Mouse (Mus musculus) naive thymus-derived CD4-positive, alpha-beta T cell, adult 2 months (primary cell): Measurements from ENCODE around the gene Parp6.

ENCODE experiments used
- DNase-seq: peaks from one replicate; pipeline ENCODE4 v3.0.0-alpha.2; 2011; ENCODE audit warnings: low read depth

Parp6 gene

DNA sequence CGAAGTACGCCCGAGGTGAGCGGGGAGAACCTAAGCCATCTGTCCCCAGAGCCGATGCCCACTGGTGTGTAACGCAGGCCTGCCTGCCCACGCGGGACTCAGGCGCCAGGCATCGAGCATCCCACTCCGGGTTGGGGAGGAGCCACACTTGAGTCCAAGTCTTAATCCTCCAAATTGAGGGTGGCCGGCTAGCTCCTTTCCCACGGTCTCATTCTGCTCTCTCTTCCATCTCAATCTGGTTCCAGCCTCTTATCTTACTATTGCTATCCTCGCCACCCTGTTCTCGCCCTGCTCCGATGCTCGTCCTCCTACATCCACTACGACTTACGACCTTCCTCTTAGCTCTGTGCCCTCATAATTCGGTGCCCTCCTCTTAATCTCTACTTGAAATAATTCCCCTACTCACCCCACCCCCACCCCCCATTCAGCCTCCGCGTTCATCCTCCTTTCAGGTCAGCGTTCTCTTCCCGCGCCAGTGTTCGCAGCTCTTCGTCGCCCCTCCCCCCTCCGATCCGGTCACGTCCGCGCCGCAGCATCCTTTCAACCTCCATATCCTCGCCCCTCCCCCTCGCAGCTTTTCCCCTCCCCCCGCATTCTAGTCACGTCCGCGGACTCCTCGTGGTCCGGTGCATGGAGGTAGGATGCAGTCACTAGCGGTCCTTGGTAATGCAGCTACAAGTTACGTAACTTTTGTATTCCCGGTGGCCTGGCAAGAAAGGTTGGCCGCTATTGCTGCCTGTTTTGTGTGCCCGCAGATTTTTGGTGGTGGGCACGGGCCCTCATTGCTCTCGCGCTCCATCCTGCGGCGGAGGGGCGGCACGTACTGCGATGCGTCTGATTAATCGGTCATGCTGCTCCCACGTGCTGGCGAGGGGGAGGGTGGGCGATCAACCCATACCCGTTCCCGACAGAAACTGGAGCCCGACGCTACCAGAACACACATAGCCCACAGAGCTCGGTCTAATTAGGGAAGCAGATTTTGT is 39.8 kb downstream of the Parp6 start:
- peak; percentile 81 for DNase-seq

DNA sequence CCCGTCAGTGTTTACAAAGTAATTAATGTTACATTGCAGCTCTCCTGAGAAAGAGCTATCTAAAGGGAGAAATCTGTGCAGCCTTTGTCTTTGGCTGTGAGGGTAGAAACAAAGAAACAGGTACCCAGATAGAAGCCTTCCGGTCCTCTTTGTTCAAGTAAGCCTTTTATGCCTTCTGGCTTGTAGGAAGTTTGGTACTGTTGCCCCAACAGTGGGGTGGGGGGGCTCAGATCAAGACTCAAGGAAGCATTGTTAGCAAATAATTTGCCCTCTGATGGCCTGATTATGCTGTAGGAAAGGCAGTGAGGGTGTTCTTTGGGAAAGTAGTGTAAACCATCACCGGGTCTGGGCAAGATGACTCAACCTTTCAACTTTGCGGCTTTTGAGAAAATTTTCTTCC is 41.1 kb downstream of the Parp6 start:
- DNase-seq, result peak; percentile 56

DNA sequence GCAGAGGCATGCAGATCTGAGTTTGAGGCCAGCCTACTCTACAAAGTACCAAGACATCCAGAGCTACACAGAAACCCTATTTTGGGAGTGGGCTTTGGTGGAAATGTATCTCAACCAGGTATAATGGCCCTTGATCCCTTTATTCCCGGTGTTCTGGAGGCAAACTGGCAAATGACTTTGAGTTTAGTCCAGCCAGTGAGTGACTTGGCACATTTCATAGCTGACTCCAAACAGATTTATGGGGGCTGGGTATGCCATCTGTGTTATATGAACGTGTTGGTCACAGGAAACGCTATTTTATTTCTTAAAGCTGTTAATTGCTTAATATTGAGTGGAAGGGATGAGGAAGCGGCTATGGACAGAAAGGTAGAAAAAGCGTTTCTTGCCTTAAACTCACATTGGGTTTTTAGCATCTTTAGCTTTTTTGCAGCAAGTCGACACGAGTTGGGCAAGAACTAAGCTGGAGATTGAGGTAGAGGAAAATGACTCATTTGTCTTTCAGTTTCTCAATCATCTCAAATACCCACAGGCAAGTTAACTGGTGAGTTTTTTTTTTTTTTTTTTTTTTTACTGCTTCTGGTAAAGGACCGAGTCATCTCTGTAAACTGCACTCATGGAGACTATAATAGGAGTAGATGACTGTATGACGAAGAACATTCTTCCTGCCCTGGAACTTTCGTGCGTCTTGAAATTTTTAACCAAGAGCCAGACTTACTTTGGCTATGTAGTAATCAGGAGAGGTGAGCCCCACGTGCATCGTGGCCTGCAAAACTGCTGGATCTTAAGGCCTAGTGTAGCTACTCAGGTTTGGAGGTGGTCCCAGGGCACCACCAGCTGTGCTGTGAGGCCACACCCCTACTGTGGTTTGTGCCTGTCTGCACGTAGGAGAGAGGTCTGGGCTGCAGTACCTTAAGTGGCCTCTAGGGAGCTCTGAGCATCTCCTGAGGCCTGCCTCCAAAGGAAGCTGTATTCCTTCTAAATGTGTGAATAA is 42.2 kb downstream of the Parp6 start:
- DNase-seq, result peak; percentile 92

DNA sequence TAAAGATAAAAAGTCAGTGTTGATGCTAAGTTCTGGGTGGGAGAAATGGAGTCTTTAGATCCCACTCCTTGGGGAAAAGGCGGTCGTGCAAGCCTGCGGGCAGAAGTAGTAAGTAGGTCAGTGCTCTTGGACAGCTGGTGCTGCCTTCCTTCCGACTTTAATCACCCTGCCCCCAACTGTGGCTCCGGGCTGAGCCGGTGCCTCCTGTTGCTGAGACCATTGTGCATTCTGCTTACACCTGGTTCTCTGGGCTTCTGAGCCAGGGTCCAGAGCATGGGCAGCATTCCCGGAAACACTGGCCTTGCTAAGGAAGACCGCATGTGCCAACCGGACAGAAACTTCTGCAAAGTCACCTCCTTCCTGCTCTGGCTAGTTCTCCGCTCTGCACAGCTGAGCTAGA is 43.3 kb downstream of the Parp6 start:
- no peak for DNase-seq

DNA sequence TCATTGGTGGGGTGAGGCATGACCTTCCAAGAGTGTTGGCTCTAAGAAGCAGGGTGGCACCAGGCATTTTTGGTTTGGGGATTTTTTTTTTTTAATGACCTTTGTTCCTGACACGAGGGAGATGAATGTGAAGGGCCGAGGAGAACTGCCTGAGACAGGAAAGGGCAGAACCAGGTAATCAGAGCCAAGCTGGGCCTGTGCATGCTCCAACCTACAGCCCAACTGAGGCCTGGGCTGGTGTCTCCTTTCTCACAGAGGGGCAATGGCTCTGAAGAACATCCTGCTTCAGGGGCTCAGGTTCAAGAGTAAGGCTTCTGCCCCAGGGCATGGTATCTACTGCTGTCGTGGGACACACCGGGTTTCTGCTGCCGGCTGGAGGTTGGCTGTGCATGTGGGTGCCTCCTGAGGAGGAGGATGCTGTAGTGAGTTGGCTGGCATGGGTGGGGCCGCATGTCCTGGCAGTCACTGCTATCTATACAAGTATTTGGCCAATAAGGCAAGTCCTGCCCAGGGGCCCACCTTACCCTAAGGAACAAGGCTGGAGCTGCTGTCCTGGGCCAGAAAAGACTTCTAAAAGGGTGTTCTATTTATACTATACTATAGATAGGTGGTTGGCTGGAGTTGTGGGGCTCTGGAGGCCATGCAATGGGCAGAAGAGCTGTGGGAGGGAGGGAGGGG is 44.4 kb downstream of the Parp6 start:
- DNase-seq, result no peak

DNA sequence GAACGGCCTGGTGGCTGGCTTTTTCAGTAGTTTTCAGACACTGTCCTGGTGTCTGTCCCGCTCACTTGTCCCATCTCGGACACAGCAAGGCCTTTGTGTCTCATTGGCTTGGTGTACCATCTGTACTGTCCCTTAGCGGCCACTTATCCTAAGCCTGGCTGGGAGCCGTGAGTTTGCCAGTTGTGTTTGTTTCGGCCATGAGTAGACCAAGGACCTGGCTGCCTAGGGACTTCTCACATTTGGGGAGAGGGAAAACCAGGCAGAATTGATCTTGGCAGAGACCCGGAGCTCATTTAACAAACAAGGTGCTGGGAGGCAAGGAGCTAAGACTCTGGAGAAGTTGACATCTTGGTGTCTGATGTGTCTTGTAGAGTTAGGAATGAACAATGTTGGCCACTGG is 46.1 kb downstream of the Parp6 start:
- no peak for DNase-seq

DNA sequence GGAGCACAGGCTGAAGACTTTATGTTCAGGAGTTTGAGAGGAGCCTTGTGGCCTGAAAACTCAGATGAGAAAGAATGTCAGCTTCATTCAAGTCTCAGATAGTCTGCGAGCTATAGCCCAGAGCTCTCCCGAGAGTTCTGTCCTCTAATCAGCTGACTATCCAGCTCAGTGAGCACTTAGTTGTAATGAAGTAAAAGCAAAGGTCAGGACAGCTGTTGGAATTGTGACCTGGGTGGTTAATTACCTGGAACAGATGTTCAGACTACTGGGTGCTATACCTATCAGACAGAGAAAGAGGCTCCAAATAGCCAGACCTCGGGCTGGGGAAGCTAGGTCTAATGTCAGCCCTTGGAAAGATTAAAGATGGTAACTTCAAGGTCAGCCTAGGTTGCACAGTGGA is 46.9 kb downstream of the Parp6 start:
- no peak for DNase-seq

DNA sequence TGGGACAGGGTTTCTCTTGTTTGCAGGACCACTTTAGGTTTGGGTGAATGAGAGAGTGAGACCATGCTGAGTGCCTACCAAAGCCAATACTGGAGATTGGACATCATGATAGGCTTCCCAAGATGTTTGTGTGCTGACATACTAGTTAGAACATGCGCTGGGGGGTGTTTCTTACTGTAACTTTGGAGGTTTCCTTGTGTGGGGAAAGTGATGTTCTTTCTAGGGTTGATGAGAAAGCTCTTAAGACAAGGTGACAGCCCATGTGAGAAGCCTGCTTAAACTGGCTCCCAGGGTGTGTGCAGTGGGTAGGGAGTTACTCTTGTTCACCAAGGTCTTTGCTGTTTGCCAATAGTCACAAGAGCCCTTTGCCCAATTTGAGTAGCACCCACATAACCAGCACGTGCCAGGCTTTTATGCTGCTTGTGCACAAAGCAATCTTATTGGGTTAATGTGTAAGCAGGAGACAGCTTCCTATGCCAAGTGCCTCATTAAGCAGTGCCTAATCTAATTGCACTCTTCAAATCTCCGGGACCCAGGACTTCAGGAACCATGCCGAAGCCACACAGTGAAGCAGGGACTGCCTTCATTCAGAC is 47.7 kb downstream of the Parp6 start:
- no peak for DNase-seq

DNA sequence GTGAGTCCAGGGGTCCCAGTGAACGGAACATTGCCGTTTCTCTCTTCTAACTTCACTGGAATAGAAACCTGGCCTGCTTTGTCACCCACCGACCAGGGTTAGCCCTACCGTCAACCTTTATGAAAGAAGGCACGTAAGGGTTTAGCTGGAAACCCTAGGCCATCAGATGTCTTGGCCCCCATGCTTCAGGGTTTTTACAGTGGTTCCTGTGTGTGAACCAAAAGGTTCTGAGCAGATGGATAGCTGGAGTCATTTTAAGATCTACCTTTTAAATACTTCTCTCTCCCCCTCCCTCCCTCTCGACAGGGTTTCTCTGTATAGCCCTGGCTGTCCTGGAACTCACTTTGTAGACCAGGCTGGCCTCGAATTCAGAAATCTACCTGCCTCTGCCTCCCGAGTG is 48.9 kb downstream of the Parp6 start:
- DNase-seq, result no peak

DNA sequence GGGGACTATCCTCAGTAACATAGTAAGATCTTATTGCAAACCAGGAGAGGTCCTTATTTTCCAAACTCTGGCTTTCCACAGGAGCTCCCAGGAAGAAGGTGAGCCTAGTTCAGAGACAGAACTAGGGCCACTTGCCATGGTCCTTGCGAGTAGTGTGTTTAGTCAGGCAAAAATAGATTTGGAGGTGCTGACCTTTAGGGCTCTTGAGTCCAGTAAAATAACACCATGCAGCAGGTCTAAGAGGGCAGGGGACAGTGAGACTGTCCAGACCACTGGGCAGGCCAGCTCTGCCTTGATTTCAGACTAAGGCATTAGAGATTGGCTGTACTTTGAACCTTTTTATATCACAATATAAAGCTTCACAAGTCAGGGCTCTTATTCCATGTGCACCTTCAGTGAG is 49.7 kb downstream of the Parp6 start:
- no peak for DNase-seq

DNA sequence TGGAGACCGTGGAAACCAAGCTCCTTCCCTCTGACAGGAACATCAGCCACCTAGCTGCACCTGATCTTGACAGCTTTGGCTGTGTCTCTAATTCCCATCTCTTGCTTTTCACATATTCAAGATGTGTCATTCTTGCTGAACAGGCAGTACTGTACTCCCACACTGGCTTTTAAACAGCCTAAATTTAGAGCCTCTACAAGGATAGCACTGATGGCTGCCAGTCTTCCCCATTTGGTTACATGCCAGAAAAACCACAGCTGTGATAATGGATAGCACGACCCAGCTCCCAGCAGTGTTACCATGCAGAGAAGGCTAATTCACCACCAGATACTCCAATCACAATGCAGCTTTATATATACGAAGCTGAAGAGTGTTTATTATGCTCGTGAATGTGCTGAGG is 50.2 kb downstream of the Parp6 start:
- DNase-seq, result no peak

DNA sequence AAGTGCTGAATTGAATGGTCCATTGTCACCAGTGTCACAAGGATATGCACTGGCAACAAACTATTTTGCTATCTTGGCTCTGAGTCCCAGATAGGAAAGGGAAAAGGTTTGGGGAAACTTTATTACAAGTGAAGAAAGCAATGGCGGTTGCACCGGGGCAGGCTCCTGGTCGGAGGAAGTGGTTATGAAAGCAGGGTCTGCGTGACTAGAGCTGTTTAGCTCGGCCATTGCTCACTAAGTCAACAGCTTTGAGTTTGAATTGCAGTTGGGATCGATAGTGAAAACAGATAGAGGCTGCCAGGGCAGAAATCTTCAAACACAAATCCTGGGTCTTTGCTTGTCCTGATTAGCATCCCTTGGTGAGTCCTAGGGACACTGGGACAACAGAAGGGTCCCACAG is 50.8 kb downstream of the Parp6 start:
- DNase-seq, result no peak

DNA sequence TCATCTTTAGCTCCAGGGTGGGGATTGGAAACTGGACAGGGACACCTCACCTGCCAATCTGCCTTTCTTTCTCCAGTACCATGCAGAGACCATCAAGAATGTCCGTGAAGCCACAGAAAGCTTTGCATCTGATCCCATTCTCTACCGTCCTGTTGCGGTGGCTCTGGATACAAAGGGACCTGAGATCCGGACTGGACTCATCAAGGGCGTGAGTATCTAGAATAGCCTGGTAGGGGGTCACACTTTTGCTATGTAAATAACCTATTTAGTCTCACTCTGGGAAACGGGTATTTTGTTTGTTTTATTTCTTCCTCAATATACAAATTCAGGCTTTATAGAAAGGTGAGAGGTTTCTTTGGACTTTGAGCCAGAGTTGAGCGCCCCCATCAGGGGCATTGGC is 51.4 kb downstream of the Parp6 start:
- DNase-seq, result no peak

DNA sequence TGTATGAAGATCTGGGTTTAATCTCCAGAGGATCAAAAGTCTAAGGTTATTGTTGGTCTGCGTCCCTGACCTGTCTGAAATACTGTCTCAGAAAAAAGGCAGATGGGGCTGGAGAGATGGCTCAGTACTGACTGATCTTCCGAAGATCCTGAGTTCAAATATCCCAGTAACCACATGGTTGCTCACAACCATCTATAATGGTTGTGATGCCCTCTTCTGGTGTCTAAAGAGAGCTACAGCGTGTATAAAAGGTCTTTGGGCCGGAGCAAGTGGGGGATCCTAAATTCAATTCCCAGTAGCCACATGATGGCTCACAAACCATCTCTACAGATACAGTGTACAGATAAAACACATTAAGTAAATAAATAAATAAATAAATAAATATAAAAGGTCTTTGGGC is 52.1 kb downstream of the Parp6 start:
- peak; percentile 43 for DNase-seq

DNA sequence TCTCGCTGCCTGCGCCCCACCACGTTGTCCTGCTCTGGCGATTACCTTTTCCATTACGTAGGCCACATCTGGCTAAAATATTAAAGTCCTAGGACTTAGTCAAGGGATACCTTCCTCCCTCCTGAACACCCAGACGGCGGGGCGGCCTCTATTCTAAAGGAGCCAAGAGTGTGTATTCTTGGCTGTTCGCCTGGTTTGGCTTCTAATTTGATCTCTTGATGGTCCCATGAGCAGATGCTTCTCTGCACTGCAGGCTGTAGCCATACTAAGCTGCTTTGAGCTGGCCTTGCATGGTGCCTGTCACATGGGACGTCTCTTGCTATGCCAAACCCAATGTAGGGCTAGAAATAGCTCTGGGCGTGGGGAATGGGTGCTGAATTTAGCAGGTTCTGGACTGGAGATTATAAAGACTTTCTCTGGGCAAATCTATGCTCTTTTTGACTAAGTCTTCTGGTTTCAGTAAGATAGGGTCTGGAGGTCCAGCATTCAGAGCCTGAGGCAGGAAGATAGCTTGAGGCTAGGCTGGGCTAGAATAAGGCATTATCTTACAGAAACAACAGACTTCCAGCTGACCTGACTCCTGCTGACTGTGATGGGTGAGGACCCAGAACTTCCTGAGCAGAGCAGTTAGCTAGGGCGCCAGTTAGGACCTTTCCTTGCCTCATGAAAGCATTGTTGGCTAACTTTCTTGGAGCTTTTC is 55.3 kb downstream of the Parp6 start:
- DNase-seq, result no peak

DNA sequence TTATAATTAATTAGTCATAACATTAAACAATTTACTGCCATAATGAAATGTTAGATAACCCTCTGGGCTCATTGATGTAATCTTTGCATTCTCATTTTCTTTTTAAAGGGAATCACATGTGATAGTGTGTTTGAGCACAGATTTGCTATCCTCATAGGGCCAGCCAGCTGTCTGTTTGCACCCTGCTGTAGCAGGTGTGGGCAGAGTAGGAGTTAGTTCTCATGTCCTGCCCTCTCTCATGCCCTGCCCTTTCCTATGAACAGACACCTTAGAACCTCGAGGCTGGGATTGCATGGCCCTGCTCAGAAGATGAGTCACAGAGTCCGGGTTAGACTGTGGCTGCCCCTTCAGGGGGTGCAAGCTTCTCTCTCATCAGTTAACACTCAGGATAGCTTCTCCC is 56.3 kb downstream of the Parp6 start:
- no peak for DNase-seq

DNA sequence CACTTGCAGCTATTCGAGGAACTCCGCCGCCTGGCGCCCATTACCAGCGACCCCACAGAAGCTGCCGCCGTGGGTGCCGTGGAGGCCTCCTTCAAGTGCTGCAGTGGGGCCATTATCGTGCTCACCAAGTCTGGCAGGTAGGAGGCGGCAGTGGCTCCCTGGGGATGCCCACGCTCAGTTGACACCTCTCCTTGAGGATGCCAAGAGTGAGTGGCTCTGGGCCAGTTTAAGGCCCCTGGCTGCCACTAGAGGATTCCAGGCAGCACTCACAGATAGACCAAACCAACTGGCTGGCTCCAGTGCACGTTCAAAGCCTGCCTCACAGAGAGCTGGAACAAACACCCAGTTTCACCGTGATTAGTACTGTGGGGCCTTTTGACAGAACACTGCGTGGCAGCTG is 58.5 kb downstream of the Parp6 start:
- DNase-seq, result no peak

DNA sequence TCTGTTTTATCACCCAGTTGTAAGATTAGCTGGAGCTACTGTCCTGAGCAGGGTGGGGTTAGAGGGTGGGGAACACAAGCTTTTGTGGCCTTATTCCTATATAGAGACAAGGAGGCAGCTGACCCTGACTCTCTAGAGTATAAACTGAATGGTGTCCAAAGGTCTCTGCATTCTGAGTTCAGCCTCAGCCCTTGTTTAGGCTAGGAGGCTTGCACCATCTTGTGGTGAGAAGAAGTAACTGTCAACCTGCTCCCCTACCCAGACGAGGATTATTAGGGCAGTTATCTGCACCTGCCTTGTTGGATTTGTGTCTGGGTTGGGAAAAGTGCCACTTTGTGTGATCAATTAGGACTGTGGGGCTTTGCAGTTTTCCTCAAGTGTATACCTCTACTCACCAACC is 61.2 kb downstream of the Parp6 start:
- DNase-seq, result peak; percentile 58

DNA sequence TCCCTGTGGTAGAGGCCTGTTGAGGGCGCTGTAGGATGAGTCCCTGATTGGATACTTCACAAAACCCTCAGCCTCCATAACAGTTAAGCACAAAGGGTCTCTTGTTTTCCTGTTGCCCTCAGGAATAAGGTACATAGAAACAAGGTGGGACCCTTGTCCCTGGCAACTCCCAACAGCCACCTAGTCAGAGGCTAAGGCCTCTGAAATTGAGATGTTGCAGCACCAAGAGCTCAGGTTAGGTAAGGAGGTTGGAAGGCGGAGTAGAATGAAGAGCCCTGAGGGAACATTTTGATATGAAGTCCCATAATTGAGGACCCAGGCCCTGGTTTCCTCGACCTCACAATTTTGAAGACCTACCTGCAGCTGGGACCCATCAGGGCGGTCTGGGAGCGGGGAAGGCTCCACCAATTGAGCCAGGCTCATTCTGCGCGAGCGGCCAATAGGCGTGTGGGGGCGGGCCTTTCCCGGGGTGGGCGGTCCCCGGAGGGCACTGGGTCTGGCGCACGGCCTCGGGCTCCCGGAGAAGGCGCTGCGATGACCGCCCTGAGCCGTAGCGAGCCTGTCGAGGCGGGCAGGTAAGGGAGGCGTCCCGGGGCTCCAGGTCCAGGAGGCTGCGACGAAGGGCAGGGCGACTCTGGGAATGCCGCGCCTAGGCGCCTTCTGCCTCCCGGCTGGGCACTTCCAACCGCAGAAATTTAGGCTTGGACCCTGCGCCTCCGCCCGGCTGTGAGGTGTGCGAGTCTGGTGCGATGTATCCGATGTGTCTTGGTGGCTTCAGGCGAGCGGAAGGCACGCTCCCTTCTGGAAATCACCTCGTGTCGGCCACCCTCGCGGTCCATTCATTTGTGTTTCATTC is 62.8 kb downstream of the Parp6 start, which contains the start of gene Gramd2:
Gene Gramd2, plus strand, starts transcription at position 467 of the 856 bp plus-strand sequence.
- DNase-seq, result no peak

DNA sequence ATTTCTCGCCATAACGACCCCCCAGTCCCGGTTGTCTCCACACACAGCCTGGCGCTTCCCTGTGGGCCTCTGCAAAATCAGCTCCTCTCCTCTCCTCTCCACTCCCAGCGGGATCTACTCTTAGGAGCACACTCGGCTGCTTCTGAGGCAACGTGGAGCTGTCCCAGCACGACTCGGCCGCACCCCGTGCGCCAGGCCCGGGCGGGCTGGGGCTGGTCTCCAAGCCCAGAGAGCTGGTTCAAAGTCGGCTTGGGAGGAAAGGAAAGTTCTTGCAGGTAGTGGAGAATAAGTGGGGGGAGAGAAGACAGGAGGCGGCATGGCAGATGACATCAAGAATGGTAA is 63.4 kb downstream of the Parp6 start:
- no peak for DNase-seq
